ENCODE assay signal across 8 mouse cellular contexts in the genomic region with DNA sequence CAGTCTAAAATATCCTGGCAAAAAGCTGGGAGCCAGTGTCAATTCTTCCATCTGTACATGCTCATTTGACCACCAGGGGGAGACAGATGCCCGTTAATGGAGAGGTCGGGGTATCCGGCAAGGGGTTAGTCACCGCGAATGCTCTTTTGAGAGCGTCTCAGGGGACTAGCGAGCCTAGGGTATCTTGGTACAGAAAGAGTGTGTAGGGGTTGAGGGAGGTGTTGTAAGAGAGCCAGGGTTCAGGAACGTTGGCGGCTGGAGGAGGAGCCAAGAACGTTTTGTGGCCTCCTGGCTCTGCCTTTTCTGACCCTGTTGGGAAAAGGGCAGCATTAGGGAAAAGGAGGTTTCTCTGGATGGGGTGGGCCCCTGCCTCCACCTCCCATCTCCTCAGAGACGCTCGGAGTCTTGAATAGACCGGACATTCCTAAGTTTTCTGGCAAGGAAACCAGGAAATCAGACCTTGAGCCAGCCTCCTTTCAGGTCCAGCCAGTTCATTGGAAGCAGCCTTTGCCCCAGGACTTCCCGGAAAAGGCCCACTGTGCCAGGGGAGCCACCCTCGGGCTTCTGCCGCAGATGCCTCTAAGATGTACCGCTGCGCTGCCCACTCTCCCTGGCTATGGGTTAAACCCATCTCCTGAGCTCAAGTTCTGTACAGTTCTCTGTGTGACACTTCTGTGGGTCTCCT. TPM values are rescaled to one million over a fixed set of nuclear protein-coding genes. Genes with fewer than 3 reads are reported as not detected.
DNase-seq lines count a peak whose midpoint lies in the region; ATAC-seq lines count a peak whose summit lies in the region.

No protein-coding gene starts in this region.

- H3K27ac ChIP-seq in hindbrain, embryonic 10.5 days: peak overlapping the region; percentile 69
- peak overlapping the region; percentile 74 for H3K27ac ChIP-seq in lung, embryonic 16.5 days (ENCODE audit: low read length)

- WGBS in hindbrain, embryonic 10.5 days: 7% methylated on average over 18 of the region's 18 CpGs
- 6% methylated on average over 18 of the region's 18 CpGs for WGBS in lung, embryonic 16.5 days

- H3K4me1 ChIP-seq in hindbrain, embryonic 10.5 days (replicated peaks): peaks cover 14% of the 10 kb centered on the region
- H3K4me1 ChIP-seq in lung, embryonic 16.5 days (replicated peaks; ENCODE audit: control insufficient read depth, insufficient read depth, low read length): peaks cover 9% of the 10 kb centered on the region

- ATAC-seq in frontal cortex, adult (ENCODE audit: low TSS enrichment): peak; percentile 50; the same call in 1 of the 2 replicates
- peak; percentile 90 for ATAC-seq in lung, embryonic 16.5 days (ENCODE audit: low read depth)

- H3K27me3 ChIP-seq in hindbrain, embryonic 10.5 days (ENCODE audit: insufficient read depth, poor library complexity, severe bottlenecking): no peaks in the 10 kb centered on the region
- no peaks in the 10 kb centered on the region for H3K27me3 ChIP-seq in lung, embryonic 16.5 days (ENCODE audit: control insufficient read depth, insufficient read depth, low read depth, low read length)

- H3K9me3 ChIP-seq in hindbrain, embryonic 10.5 days: no peaks in the 10 kb centered on the region
- H3K9me3 ChIP-seq in lung, embryonic 16.5 days (ENCODE audit: control insufficient read depth, low read length): no peaks in the 10 kb centered on the region

- peak; percentile 89 for DNase-seq in MN1 (ENCODE audit: low spot score)
- peak; percentile 95 for DNase-seq in cerebellum, adult 9-10 months
- peak; percentile 86 for DNase-seq in hindbrain, embryonic 10.5 days (ENCODE audit: low spot score)
- DNase-seq in layer of hippocampus, adult 9-10 months (ENCODE audit: low spot score): peak; percentile 87
- peak; percentile 76 for DNase-seq in ovary, adult 18-20 months (ENCODE audit: low spot score)
- DNase-seq in thymus, postnatal 10 days (ENCODE audit: low spot score in 2 of 2): peak; percentile 76 to 94

- H3K4me2 ChIP-seq in lung, embryonic 16.5 days (ENCODE audit: low read depth, low read length): peak overlapping the region; percentile 71

- H3K4me3 ChIP-seq in hindbrain, embryonic 10.5 days: peak overlapping the region; percentile 36
- H3K4me3 ChIP-seq in lung, embryonic 16.5 days (ENCODE audit: low read length): peak overlapping the region; percentile 41

- peak overlapping the region; percentile 64 for H3K9ac ChIP-seq in lung, embryonic 16.5 days (ENCODE audit: low read length)

- H3K36me3 ChIP-seq in hindbrain, embryonic 10.5 days: peaks cover 26% of the 10 kb centered on the region
- peaks cover 10% of the 10 kb centered on the region for H3K36me3 ChIP-seq in lung, embryonic 16.5 days (ENCODE audit: control insufficient read depth, insufficient read depth, low read length)

RNA-seq across cellular contexts. Expression of gene Thrap3, which starts 24.7 kb away (rescaled TPM):
- polyA plus RNA-seq in hindbrain, embryonic 10.5 days (2016; fragmentation: Nextera tagmentation; extraction: Ambion mirVana): 230 and 252 TPM in 2 replicates
- polyA plus RNA-seq in lung, embryonic 16.5 days (2015; fragmentation: Nextera tagmentation; extraction: Ambion mirVana): 197 and 213 TPM in 2 replicates

RNA-seq across cellular contexts. Expression of gene Map7d1, which starts 28.9 kb away (rescaled TPM):
- 64.8 and 99.0 TPM in 2 replicates for polyA plus RNA-seq in hindbrain, embryonic 10.5 days (2016; fragmentation: Nextera tagmentation; extraction: Ambion mirVana)
- 26.0 and 26.9 TPM in 2 replicates for polyA plus RNA-seq in lung, embryonic 16.5 days (2015; fragmentation: Nextera tagmentation; extraction: Ambion mirVana)

RNA-seq across cellular contexts. Expression of gene Trappc3, which starts 34.9 kb away (rescaled TPM):
- 95.4 and 101 TPM in 2 replicates for polyA plus RNA-seq in hindbrain, embryonic 10.5 days (2016; fragmentation: Nextera tagmentation; extraction: Ambion mirVana)
- polyA plus RNA-seq in lung, embryonic 16.5 days (2015; fragmentation: Nextera tagmentation; extraction: Ambion mirVana): 101 and 107 TPM in 2 replicates

RNA-seq across cellular contexts. Expression of gene Col8a2, which starts 59.4 kb away (rescaled TPM):
- polyA plus RNA-seq in hindbrain, embryonic 10.5 days (2016; fragmentation: Nextera tagmentation; extraction: Ambion mirVana): 6.1 and 18.5 TPM in 2 replicates
- 3.6 and 4.6 TPM in 2 replicates for polyA plus RNA-seq in lung, embryonic 16.5 days (2015; fragmentation: Nextera tagmentation; extraction: Ambion mirVana)

Comparison
In these comparisons a context has a peak if more than half of its experiments do, and no peak if none do; other contexts are left out.
1. Peak in every context shown above with its lines: DNase-seq, ATAC-seq, H3K4me3 ChIP-seq and H3K27ac ChIP-seq.